Mouse (Mus musculus): ENCODE measurements at regions not wholly inside any gene's neighbourhood (a gene's known extent, or its start where the extent isn't known, plus 50 kb on each side); places are given as distances from the start of the nearest gene placed in this dataset.

GRCm38 (mm10) chr13:44463675-44464074 lies 265.6 kb upstream of the Jarid2 start:
- TF ChIP-seq POLR2A (IDR thresholded peaks at IDR 0.05; ENCODE audit: borderline replicate concordance, control insufficient read depth, low read depth, low read length): no peak
- TF ChIP-seq CTCF (IDR thresholded peaks at IDR 0.05; ENCODE audit: control insufficient read depth, insufficient read depth, low read length): no peak

Measured in bone marrow, adult 2 months (tissue).